Mouse (Mus musculus) testis, adult 2 months (tissue): Measurements from ENCODE around the gene Msmb. TPM values are rescaled to one million over a fixed set of nuclear protein-coding genes. Genes with fewer than 3 reads are reported as not detected.

Source experiments
- H3K27ac ChIP-seq: fragments of 200-500 bp; 2 replicates; pipeline ENCODE4 v1.5.1; 2012; ENCODE audit warnings: low read depth, low read length; ENCODE audit not compliant: control insufficient read depth, insufficient read depth
- H3K27me3 ChIP-seq: fragments of 200-500 bp; 2 replicates; pipeline ENCODE4 v1.6.1; 2012; ENCODE audit warnings: mild to moderate bottlenecking, low read length, moderate library complexity; ENCODE audit not compliant: control insufficient read depth, insufficient read depth
- H3K36me3 ChIP-seq: fragments of 200-500 bp; 2 replicates; pipeline ENCODE4 v1.6.1; 2012; ENCODE audit warnings: mild to moderate bottlenecking, low read length; ENCODE audit not compliant: control insufficient read depth, insufficient read depth
- H3K4me1 ChIP-seq: fragments of 200-500 bp; 2 replicates; pipeline ENCODE4 v1.6.1; 2012; ENCODE audit warnings: low read length; ENCODE audit not compliant: control insufficient read depth, insufficient read depth
- H3K4me3 ChIP-seq: fragments of 200-500 bp; 2 replicates; pipeline ENCODE4 v1.5.1; 2012; ENCODE audit warnings: low read depth, mild to moderate bottlenecking, low read length, moderate library complexity, mixed read lengths; ENCODE audit not compliant: control insufficient read depth
- CTCF ChIP-seq: fragments of 200-500 bp; IDR thresholded peaks from 2 replicates; pipeline ENCODE4 v1.5.1; 2012; ENCODE audit warnings: low read depth, mild to moderate bottlenecking, inconsistent platforms, low read length, moderate library complexity; ENCODE audit not compliant: control insufficient read depth, insufficient read depth, insufficient replicate concordance
- POLR2A ChIP-seq: fragments of 200-500 bp; IDR thresholded peaks from 2 replicates; pipeline ENCODE4 v1.6.1; 2012; ENCODE audit warnings: low read depth, mild to moderate bottlenecking, inconsistent platforms, low read length, moderate library complexity; ENCODE audit not compliant: control insufficient read depth
- polyA plus RNA-seq: library from polyadenylated mRNA; depleted of rRNA; stranded (reverse); fragments of >200 nt; gene quantifications from 2 replicates; pipeline ENCODE4 v1.2.3, GENCODE M21; 2012; rRNA removed

The Msmb gene
- not detected in 2 replicates for polyA plus RNA-seq

GRCm38 (mm10) chr14:32141723-32142122, at the start of gene Msmb:
Msmb (plus strand) TSS chr14:32142023.
- Histone ChIP-seq H3K27ac (no peak within 1 kb of the TSS), H3K36me3 (no peaks in the 10 kb centered on the region), H3K4me3 (no peak within 1 kb of the TSS; the same call in 1 of the 2 replicates), H3K27me3 (no peaks in the 10 kb centered on the region), H3K4me1 (peaks cover 3% of the 10 kb centered on the region; the same call in 1 of the 2 replicates)
- TF ChIP-seq POLR2A: no peak

GRCm38 (mm10) chr14:32093018-32093417, 48.8 kb upstream of the Msmb start:
- H3K4me1 ChIP-seq: no peaks in the 10 kb centered on the region
- TF ChIP-seq POLR2A (no peak), CTCF (no peak)
- no peak overlapping the region for H3K27ac ChIP-seq
- no peak overlapping the region for H3K4me3 ChIP-seq
- no peaks in the 10 kb centered on the region for H3K27me3 ChIP-seq
- H3K36me3 ChIP-seq: peaks cover 3% of the 10 kb centered on the region

GRCm38 (mm10) chr14:32093500-32094117, 48.2 kb upstream of the Msmb start:
- H3K27ac ChIP-seq: no peak overlapping the region
- H3K27me3 ChIP-seq: no peaks in the 10 kb centered on the region
- H3K4me1 ChIP-seq: no peaks in the 10 kb centered on the region
- TF ChIP-seq CTCF: no peak
- peaks cover 4% of the 10 kb centered on the region for H3K36me3 ChIP-seq
- no peak overlapping the region for H3K4me3 ChIP-seq

GRCm38 (mm10) chr14:32095646-32096045, 46.2 kb upstream of the Msmb start:
- no peak overlapping the region for H3K4me3 ChIP-seq
- no peak for TF ChIP-seq CTCF
- TF ChIP-seq POLR2A: no peak

GRCm38 (mm10) chr14:32096740-32097139, 45.1 kb upstream of the Msmb start:
- no peak for TF ChIP-seq POLR2A
- no peak for TF ChIP-seq CTCF
- Histone ChIP-seq H3K27me3 (no peaks in the 10 kb centered on the region), H3K36me3 (peaks cover 4% of the 10 kb centered on the region), H3K4me1 (no peaks in the 10 kb centered on the region), H3K4me3 (no peak overlapping the region), H3K27ac (no peak overlapping the region)

More at GRCm38 (mm10) chr14:32095646-32096045, 46.2 kb upstream of the Msmb start:
- Histone ChIP-seq H3K36me3 (peaks cover 4% of the 10 kb centered on the region), H3K27me3 (no peaks in the 10 kb centered on the region), H3K27ac (no peak overlapping the region), H3K4me1 (no peaks in the 10 kb centered on the region)

- H3K27me3 ChIP-seq: no peaks in the 10 kb centered on the region
- H3K4me3 ChIP-seq: no peak overlapping the region
- TF ChIP-seq CTCF (no peak), POLR2A (no peak)
- no peaks in the 10 kb centered on the region for H3K4me1 ChIP-seq
- H3K27ac ChIP-seq: no peak overlapping the region
- peaks cover 2% of the 10 kb centered on the region for H3K36me3 ChIP-seq
Observed at GRCm38 (mm10) chr14:32097691-32098090, 44.1 kb upstream of the Msmb start.

GRCm38 (mm10) chr14:32098951-32099350, 42.9 kb upstream of the Msmb start:
- Histone ChIP-seq H3K27me3 (no peaks in the 10 kb centered on the region), H3K27ac (no peak overlapping the region), H3K4me1 (no peaks in the 10 kb centered on the region), H3K4me3 (no peak overlapping the region), H3K36me3 (peaks cover 2% of the 10 kb centered on the region)
- TF ChIP-seq POLR2A (no peak), CTCF (no peak)

- Histone ChIP-seq H3K4me1 (no peaks in the 10 kb centered on the region), H3K27me3 (no peaks in the 10 kb centered on the region), H3K36me3 (peaks cover 1% of the 10 kb centered on the region), H3K27ac (no peak overlapping the region), H3K4me3 (no peak overlapping the region)
- TF ChIP-seq CTCF: no peak
- TF ChIP-seq POLR2A: no peak
Observed at GRCm38 (mm10) chr14:32103556-32103955, 38.3 kb upstream of the Msmb start.
